Mouse (Mus musculus) heart, postnatal 36 days (tissue): ENCODE data around the gene C1qa. TPM values are rescaled to one million over a fixed set of nuclear protein-coding genes. Genes with fewer than 3 reads are reported as not detected.

Experiments
- DNase-seq, 2 experiments: peaks; one replicate each; pipeline ENCODE4 v3.0.0; 2021 to 2022
- intact Hi-C: fragments of 180-260 bp; cut with DNase I; formaldehyde crosslinking; loops from one replicate; pipeline ENCODE4 v1.15.1; 2025
- total RNA-seq, 2 experiments: library from RNA; stranded (reverse); gene quantifications; 2 replicates each; pipeline ENCODE4 v1.2.3; 2021

The C1qa gene
- total RNA-seq, 2 experiments from 2014 or later, result 41.8 to 69.2 TPM

- intact Hi-C loops, result no loop called here
- no peak for DNase-seq
Measured at GRCm38 (mm10) chr4:136864751-136865470, 33.7 kb downstream of the C1qa start.

- intact Hi-C loops, result no loop called here
- DNase-seq, result no peak
Measured at GRCm38 (mm10) chr4:136863517-136863916, 35.1 kb downstream of the C1qa start.

GRCm38 (mm10) chr4:136862411-136862810 lies 36.2 kb downstream of the C1qa start:
- no peak for DNase-seq
- intact Hi-C loops, result no loop called here

DNA sequence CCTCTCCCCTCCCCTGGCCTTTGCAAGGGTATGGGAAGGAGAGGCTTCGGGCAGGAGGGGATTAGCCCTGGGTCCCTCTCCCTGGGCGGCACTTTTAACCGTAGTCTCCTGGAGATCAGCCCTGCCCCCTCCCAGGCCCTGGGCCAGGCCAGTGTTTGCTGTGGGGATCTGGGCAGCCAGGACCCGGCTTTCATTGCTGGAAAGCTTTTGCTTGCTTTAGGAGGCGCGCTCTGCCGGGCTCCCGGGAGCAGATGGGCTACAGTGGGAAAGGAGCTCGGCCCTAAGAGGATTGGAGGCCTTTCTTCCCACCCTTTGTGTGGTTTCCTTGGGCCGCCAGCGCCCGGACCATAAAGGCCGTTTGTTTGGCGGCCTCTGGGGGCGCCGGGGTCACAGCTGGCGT lies 36.8 kb downstream of the C1qa start:
- DNase-seq, result no peak
- intact Hi-C loops, result no loop called here

- DNase-seq, result no peak
- intact Hi-C loops, result no loop called here
Measured at GRCm38 (mm10) chr4:136860022-136860421, 38.6 kb downstream of the C1qa start.

DNA sequence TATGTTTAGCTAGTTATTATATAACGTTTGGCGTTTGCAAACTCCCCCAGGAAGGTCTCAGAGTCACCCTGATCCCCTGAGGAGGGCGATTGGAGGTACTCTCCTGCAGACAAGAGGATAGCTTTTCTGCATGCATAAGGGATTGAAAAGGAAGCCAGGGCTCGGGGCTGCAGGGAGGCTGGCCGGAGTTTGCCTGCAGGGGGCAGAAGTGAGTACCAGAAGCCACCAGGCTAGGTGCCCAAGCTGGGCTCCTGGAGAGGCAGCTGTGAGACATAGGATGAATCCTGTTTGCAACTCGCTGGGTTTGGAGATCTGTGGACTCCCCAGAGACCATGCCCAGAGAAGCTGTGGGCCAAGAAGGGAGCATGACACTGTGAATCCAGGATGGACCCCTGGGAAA lies 43.5 kb downstream of the C1qa start:
- DNase-seq, result no peak
- intact Hi-C loops, result no loop called here

DNA sequence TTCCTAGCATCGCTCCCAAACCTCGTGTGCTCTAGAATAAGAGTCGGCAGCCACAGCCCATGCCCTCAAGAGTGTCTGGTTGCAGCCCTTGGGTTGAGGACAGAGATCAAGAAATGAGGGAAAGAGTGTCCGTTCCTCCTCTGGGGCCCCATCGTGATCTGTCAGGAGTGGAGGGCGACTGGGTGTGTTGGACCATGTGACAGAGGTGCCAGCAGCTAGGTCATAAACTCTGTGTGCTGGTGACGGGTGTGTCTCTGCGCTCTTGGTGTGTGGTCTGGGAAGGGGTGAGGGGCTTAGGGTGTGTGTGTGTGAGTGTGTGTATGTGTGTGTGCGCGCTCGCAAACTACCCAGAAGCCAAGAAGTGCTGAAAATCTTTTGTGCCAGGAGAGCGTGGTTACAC lies 45.6 kb downstream of the C1qa start:
- intact Hi-C loops, result no loop called here

GRCm38 (mm10) chr4:136852119-136852518 lies 46.5 kb downstream of the C1qa start:
- no peak for DNase-seq
- intact Hi-C loops, result no loop called here

More for the DNA sequence above, 45.6 kb downstream of the C1qa start:
- no peak for DNase-seq

GRCm38 (mm10) chr4:136848565-136848964 lies 50.0 kb downstream of the C1qa start:
- intact Hi-C loops, result no loop called here
- DNase-seq, result no peak

DNA sequence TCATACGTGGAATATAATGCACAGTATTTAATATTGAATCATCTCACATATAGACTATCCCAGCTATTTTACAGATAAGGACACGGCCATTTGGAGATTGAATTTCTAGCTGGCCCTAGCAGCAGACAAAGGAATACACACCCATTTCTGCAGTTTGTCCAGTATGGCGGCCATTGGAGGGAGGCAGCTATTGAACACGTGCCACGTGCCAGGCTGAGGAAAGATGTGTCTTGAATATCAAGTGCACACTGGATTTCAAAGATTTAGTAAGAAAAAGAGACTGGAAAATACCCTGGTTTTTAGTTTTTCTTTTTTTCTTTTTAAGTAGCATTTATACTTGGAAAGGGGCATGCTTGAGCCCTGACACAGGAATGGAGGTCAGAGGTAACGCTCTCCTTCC lies 51.4 kb downstream of the C1qa start:
- DNase-seq, result no peak
- intact Hi-C loops, result no loop called here

Other genes with a start within 250 kb of the C1qa start
- under 1 TPM; 0.16 to 0.39 TPM for gene Ephb2, start 62.8 kb downstream of the C1qa start, total RNA-seq
- gene C1qb, start 12.6 kb downstream of the C1qa start, total RNA-seq, result 10 to 100 TPM; 39.8 to 72.6 TPM
- 10 to 100 TPM; 32.6 to 53.9 TPM for gene C1qc, start 5.7 kb downstream of the C1qa start, total RNA-seq
- not detected for gene Epha8, start 58.0 kb upstream of the C1qa start, total RNA-seq
- gene Zbtb40, start 150.0 kb upstream of the C1qa start, total RNA-seq, result 1 to 10 TPM; 5.8 to 8.4 TPM